In the genomic region with DNA sequence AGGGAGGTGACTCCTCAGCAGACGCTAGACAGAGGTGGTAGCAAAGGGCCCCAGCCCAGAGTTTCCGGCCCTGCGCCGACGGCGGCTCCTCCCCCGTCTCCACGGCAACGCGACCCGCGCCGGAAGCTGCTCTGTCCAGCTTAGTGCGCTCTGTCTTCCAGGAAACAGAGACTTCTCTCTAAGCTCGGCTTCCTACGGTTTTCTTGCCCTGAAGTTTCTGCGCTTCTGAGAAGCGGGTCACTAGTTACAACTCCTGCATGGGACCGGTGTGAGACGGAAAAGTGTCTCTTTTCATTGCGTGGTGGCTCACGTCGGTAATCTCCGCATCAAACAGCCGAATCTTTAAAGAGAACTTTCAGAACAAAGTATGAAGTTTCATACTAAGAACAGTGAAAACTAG, we compare ENCODE assay signal across 8 mouse cellular contexts. TPM values are rescaled to one million over a fixed set of nuclear protein-coding genes. Genes with fewer than 3 reads are reported as not detected.
DNase-seq lines count a peak whose midpoint lies in the region; ATAC-seq and TF ChIP-seq lines count a peak whose summit lies in the region.

Sfi1 (minus strand) TSS at position 101 of the 400 bp plus-strand sequence.

- no peaks in the 10 kb centered on the region for H3K4me1 ChIP-seq in spleen, adult 2 months (ENCODE audit: control insufficient read depth, insufficient read depth, insufficient read length)
- no peaks in the 10 kb centered on the region for H3K4me1 ChIP-seq in midbrain, postnatal 0 days (ENCODE audit: insufficient read depth, low read length)

- H3K9me3 ChIP-seq in midbrain, postnatal 0 days (ENCODE audit: low read length) = no peaks in the 10 kb centered on the region

- WGBS in spleen, adult 2 months = 86% methylated on average over 25 of the region's 25 CpGs
- WGBS in midbrain, postnatal 0 days = 86% methylated on average over 25 of the region's 25 CpGs

- H3K36me3 ChIP-seq in spleen, adult 2 months (ENCODE audit: control insufficient read depth, insufficient read depth, low read length) = no peaks in the 10 kb centered on the region
- no peaks in the 10 kb centered on the region for H3K36me3 ChIP-seq in midbrain, postnatal 0 days (ENCODE audit: insufficient read depth, low read length)

- H3K27ac ChIP-seq in spleen, adult 2 months (ENCODE audit: insufficient read depth, low read length) = no peak within 1 kb of the TSS
- H3K27ac ChIP-seq in midbrain, postnatal 0 days (ENCODE audit: low read depth, low read length) = no peak within 1 kb of the TSS

- H3K4me3 ChIP-seq in spleen, adult 2 months (ENCODE audit: extremely low read depth, insufficient read depth, insufficient read length) = no peak within 1 kb of the TSS
- no peak within 1 kb of the TSS for H3K4me3 ChIP-seq in midbrain, postnatal 0 days (ENCODE audit: low read depth, low read length)

- ATAC-seq in hematopoietic stem cell, adult 5-6 weeks (replicated peaks in 1 of 2; ENCODE audit: insufficient read depth in 1 of 2, low FRiP score in 2 of 2, low TSS enrichment in 1 of 2, low read depth in 1 of 2, poor library complexity in 2 of 2, severe bottlenecking in 2 of 2) = no peak
- ATAC-seq in midbrain, postnatal 0 days (ENCODE audit: low FRiP score) = no peak

- no peak within 1 kb of the TSS for H3K4me2 ChIP-seq in midbrain, postnatal 0 days (ENCODE audit: low read depth, low read length, poor library complexity, severe bottlenecking)

- no peak for DNase-seq in frontal cortex, adult 2 months (ENCODE audit: extremely low spot score in 1 of 2, low spot score in 1 of 2)
- DNase-seq in frontal cortex, postnatal 25 days (ENCODE audit: low spot score in 2 of 2) = no peak
- DNase-seq in spleen, adult 2 months (ENCODE audit: low read depth in 1 of 2, low spot score in 2 of 2) = no peak
- no peak for DNase-seq in spleen, adult 18-20 months
- no peak for DNase-seq in midbrain, postnatal 0 days (ENCODE audit: low spot score)
- no peak for DNase-seq in adipocyte (ENCODE audit: low spot score)
- DNase-seq in Muller cell, postnatal 12 days (ENCODE audit: inconsistent ontology term) = no peak

- H3K27me3 ChIP-seq in spleen, adult 2 months (ENCODE audit: control insufficient read depth, insufficient read depth, low read length) = no peaks in the 10 kb centered on the region
- no peaks in the 10 kb centered on the region for H3K27me3 ChIP-seq in midbrain, postnatal 0 days (ENCODE audit: insufficient read depth, low read length)

- TF ChIP-seq CTCF in spleen, adult 2 months (IDR thresholded peaks at IDR 0.05; ENCODE audit: extremely low read depth, insufficient read depth, insufficient read length, insufficient replicate concordance) = no peak
- no peak for TF ChIP-seq CTCF in midbrain, postnatal 0 days (IDR thresholded peaks at IDR 0.05)

- TF ChIP-seq POLR2A in spleen, adult 2 months (IDR thresholded peaks at IDR 0.05; ENCODE audit: low read depth, low read length) = no peak

- H3K9ac ChIP-seq in midbrain, postnatal 0 days (replicated peaks; ENCODE audit: low read length, poor library complexity, severe bottlenecking) = no peak within 1 kb of the TSS

RNA-seq across cellular contexts. Expression of gene Sfi1, which starts in this region (rescaled TPM):
- polyA plus RNA-seq in frontal cortex, adult 2 months (2012; rRNA removed) = 32.7 and 36.6 TPM in 2 replicates
- polyA plus RNA-seq in spleen, adult 2 months (2012; rRNA removed) = 44.0 and 46.4 TPM in 2 replicates
- 26.0 and 40.1 TPM in 2 replicates for total RNA-seq in hematopoietic stem cell, adult 5-6 weeks (2017)
- 16.3 and 17.6 TPM in 2 replicates for total RNA-seq in midbrain, postnatal 0 days (2014; rRNA removed)
- 10.8 and 11.3 TPM in 2 replicates for polyA plus RNA-seq in midbrain, postnatal 0 days (2015; fragmentation: Nextera tagmentation; extraction: Ambion mirVana)
